Comparison of ENCODE assay signal across 12 mouse cellular contexts in genomic region chr14:27042280-27042983, GRCm38 (mm10). TPM values are rescaled to one million over a fixed set of nuclear protein-coding genes. Genes with fewer than 3 reads are reported as not detected.
DNase-seq lines count a peak whose midpoint lies in the region; ATAC-seq and TF ChIP-seq lines count a peak whose summit lies in the region.
"Had no signal": no experiment of that assay in that cellular context is flagged by ENCODE, and none has a peak within 500 bp of the region (broad histone marks: within the 10 kb centered on the region; RNA-seq: fewer than 3 reads in every experiment).

No protein-coding gene starts in this region.

- H3K36me3 ChIP-seq in hindbrain, embryonic 10.5 days = no peaks in the 10 kb centered on the region
- no peaks in the 10 kb centered on the region for H3K36me3 ChIP-seq in hindbrain, embryonic 14.5 days (replicated peaks; ENCODE audit: control insufficient read depth, insufficient read depth)
- no peaks in the 10 kb centered on the region for H3K36me3 ChIP-seq in CH12.LX (replicated peaks in 1 of 2; ENCODE audit: control insufficient read depth in 1 of 2, insufficient read depth in 1 of 2, low read length in 1 of 2)
- peaks cover 1% of the 10 kb centered on the region; the same call in 1 of the 2 replicates for H3K36me3 ChIP-seq in limb, embryonic 10.5 days
- H3K36me3 ChIP-seq: heart, embryonic 12.5 days; liver, embryonic 13.5 days had no signal

- peak overlapping the region; percentile 79 for H3K27ac ChIP-seq in hindbrain, embryonic 10.5 days
- no peak overlapping the region for H3K27ac ChIP-seq in hindbrain, embryonic 14.5 days
- H3K27ac ChIP-seq in CH12.LX (ENCODE audit: insufficient read depth, low read depth) = no peak overlapping the region
- peak overlapping the region; percentile 98 for H3K27ac ChIP-seq in limb, embryonic 10.5 days
- H3K27ac ChIP-seq: liver, embryonic 13.5 days had no signal

- peaks cover 46% of the 10 kb centered on the region for H3K27me3 ChIP-seq in hindbrain, embryonic 10.5 days (ENCODE audit: insufficient read depth, poor library complexity, severe bottlenecking)
- H3K27me3 ChIP-seq in hindbrain, embryonic 14.5 days (ENCODE audit: control insufficient read depth, insufficient read depth, low read length) = peaks cover 13% of the 10 kb centered on the region
- H3K27me3 ChIP-seq in CH12.LX (replicated peaks) = peaks cover 24% of the 10 kb centered on the region
- H3K27me3 ChIP-seq in limb, embryonic 10.5 days (ENCODE audit: low read depth, poor library complexity, severe bottlenecking) = no peaks in the 10 kb centered on the region
- H3K27me3 ChIP-seq: heart, embryonic 12.5 days had no signal

- TF ChIP-seq EP300 in CH12.LX (IDR thresholded peaks at IDR 0.05; ENCODE audit: low read length) = peak; percentile 94

- ATAC-seq in hindbrain, embryonic 14.5 days (ENCODE audit: low FRiP score) = no peak
- ATAC-seq: intestine, postnatal 0 days had no signal

- TF ChIP-seq POLR2A in CH12.LX (IDR thresholded peaks at IDR 0.05; ENCODE audit: low read depth, low read length) = no peak

- in situ Hi-C loops in CH12.LX (cut with MboI; ENCODE audit: low pct_ligation_motif_present, low pct_unique_long_range_greater_than_20kb, low sequenced_read_pairs) = no loop called here

- dilution Hi-C loops in CH12.LX (cut with MboI; ENCODE audit: extremely low pct_ligation_motif_present, extremely low pct_unique_long_range_greater_than_20kb, low sequenced_read_pairs) = no loop called here

- peaks cover 87% of the 10 kb centered on the region for H3K4me1 ChIP-seq in hindbrain, embryonic 10.5 days (replicated peaks)
- peaks cover 14% of the 10 kb centered on the region for H3K4me1 ChIP-seq in hindbrain, embryonic 14.5 days (replicated peaks; ENCODE audit: control insufficient read depth, insufficient read depth, low read length)
- peaks cover 12 to 40% of the 10 kb centered on the region in 2 experiments for H3K4me1 ChIP-seq in CH12.LX (ENCODE audit: control insufficient read depth in 1 of 2, insufficient read depth in 2 of 2)
- peaks cover 80% of the 10 kb centered on the region for H3K4me1 ChIP-seq in limb, embryonic 10.5 days

- H3K9ac ChIP-seq in hindbrain, embryonic 14.5 days = no peak overlapping the region
- H3K9ac ChIP-seq in CH12.LX (ENCODE audit: insufficient read depth, low read depth) = no peak overlapping the region
- H3K9ac ChIP-seq: heart, embryonic 12.5 days; liver, embryonic 13.5 days had no signal

- no peak for TF ChIP-seq RAD21 in CH12.LX (IDR thresholded peaks at IDR 0.05; ENCODE audit: low read depth, low read length)

- no peak for DNase-seq in hindbrain, embryonic 10.5 days (ENCODE audit: low spot score)
- no peak for DNase-seq in hindbrain, embryonic 14.5 days (ENCODE audit: low spot score)
- DNase-seq in CH12.LX (ENCODE audit: extremely low read depth) = no peak
- DNase-seq in gonadal fat pad, adult 2 months (ENCODE audit: low read depth) = peak; percentile 40
- DNase-seq in limb, embryonic 10.5 days (ENCODE audit: low spot score) = no peak
- DNase-seq in left cerebral cortex, adult 11 months (ENCODE audit: low spot score) = no peak
- DNase-seq in adrenal gland, postnatal 10 days = no peak
- DNase-seq in adrenal gland, postnatal 14 days = no peak
- DNase-seq: liver, embryonic 13.5 days had no signal

- TF ChIP-seq CTCF in CH12.LX (conservative IDR thresholded peaks at IDR 0.05 in 1 of 2, IDR thresholded peaks at IDR 0.05 in 1 of 2; ENCODE audit: low read depth in 2 of 2, low read length in 2 of 2) = no peak

- H3K4me2 ChIP-seq in hindbrain, embryonic 14.5 days (replicated peaks) = no peak overlapping the region
- no peak overlapping the region for H3K4me2 ChIP-seq in CH12.LX (ENCODE audit: insufficient read depth, low read depth, poor library complexity, severe bottlenecking)
- H3K4me2 ChIP-seq: heart, embryonic 12.5 days; liver, embryonic 13.5 days had no signal

- H3K9me3 ChIP-seq in hindbrain, embryonic 10.5 days = no peaks in the 10 kb centered on the region
- no peaks in the 10 kb centered on the region for H3K9me3 ChIP-seq in hindbrain, embryonic 14.5 days (ENCODE audit: control insufficient read depth, low read length)
- no peaks in the 10 kb centered on the region for H3K9me3 ChIP-seq in CH12.LX (replicated peaks; ENCODE audit: low read length)
- H3K9me3 ChIP-seq in limb, embryonic 10.5 days (replicated peaks) = no peaks in the 10 kb centered on the region
- H3K9me3 ChIP-seq: heart, embryonic 12.5 days; liver, embryonic 13.5 days had no signal

- 53% methylated on average over 8 of the region's 8 CpGs for WGBS in hindbrain, embryonic 10.5 days
- 57% methylated on average over 8 of the region's 8 CpGs for WGBS in hindbrain, embryonic 14.5 days
- 17% methylated on average over 8 of the region's 8 CpGs for WGBS in limb, embryonic 10.5 days

- peak overlapping the region; percentile 97 for H3K4me3 ChIP-seq in hindbrain, embryonic 10.5 days
- H3K4me3 ChIP-seq in hindbrain, embryonic 14.5 days (replicated peaks; ENCODE audit: low read length) = no peak overlapping the region
- no peak overlapping the region for H3K4me3 ChIP-seq in CH12.LX (replicated peaks in 1 of 3; ENCODE audit: low read depth in 2 of 3, low read length in 2 of 3, poor library complexity in 1 of 3)
- H3K4me3 ChIP-seq in limb, embryonic 10.5 days = peak overlapping the region; percentile 84
- H3K4me3 ChIP-seq: erythroblast, embryonic 14.5 days; heart, embryonic 12.5 days; liver, embryonic 13.5 days had no signal

- no peaks in the 10 kb centered on the region for H3K79me2 ChIP-seq in CH12.LX (replicated peaks; ENCODE audit: control insufficient read depth, extremely low read depth, insufficient read depth, poor library complexity, severe bottlenecking)

TF ChIP-seq in CH12.LX, 34 proteins besides CTCF, POLR2A, EP300 and RAD21 (continues in another document):
- TF ChIP-seq MAFK (IDR thresholded peaks at IDR 0.05; ENCODE audit: insufficient replicate concordance, low read length) (peak; percentile 53; the same call in 1 of the 2 replicates), HCFC1 (IDR thresholded peaks at IDR 0.05; ENCODE audit: low read depth, low read length) (no peak), GABPA (IDR thresholded peaks at IDR 0.05; ENCODE audit: insufficient replicate concordance, low read depth, low read length) (no peak), MXI1 (IDR thresholded peaks at IDR 0.05; ENCODE audit: low read depth, low read length) (no peak), ETS1 (conservative IDR thresholded peaks at IDR 0.05; ENCODE audit: low read depth, low read length) (peak; percentile 30), USF2 (conservative IDR thresholded peaks at IDR 0.05; ENCODE audit: low read depth, low read length) (no peak), MEF2A (IDR thresholded peaks at IDR 0.05; ENCODE audit: borderline replicate concordance, low read depth, low read length) (no peak), USF1 (IDR thresholded peaks at IDR 0.05; ENCODE audit: low read depth, low read length) (no peak), POLR2AphosphoS2 (IDR thresholded peaks at IDR 0.05; ENCODE audit: low read depth, low read length) (no peak), ZNF384 (IDR thresholded peaks at IDR 0.05; ENCODE audit: low read depth, low read length) (peak; percentile 86), TBP (conservative IDR thresholded peaks at IDR 0.05; ENCODE audit: low read depth, low read length) (no peak), CHD1 (IDR thresholded peaks at IDR 0.05; ENCODE audit: low read depth, low read length) (no peak), E2F4 (IDR thresholded peaks at IDR 0.05; ENCODE audit: insufficient replicate concordance, low read depth, low read length) (no peak), ZMIZ1 (IDR thresholded peaks at IDR 0.05; ENCODE audit: low read depth, low read length) (no peak), MYC (IDR thresholded peaks at IDR 0.05; ENCODE audit: low read depth, low read length) (0 out of 2 replicates have a peak, but pooled peaks have one; percentile 18), PAX5 (IDR thresholded peaks at IDR 0.05; ENCODE audit: low read length) (no peak), JUN (IDR thresholded peaks at IDR 0.05; ENCODE audit: insufficient read depth, low read depth, low read length) (no peak), SIN3A (IDR thresholded peaks at IDR 0.05; ENCODE audit: low read length) (no peak), UBTF (IDR thresholded peaks at IDR 0.05; ENCODE audit: low read depth, low read length) (no peak), CHD2 (IDR thresholded peaks at IDR 0.05; ENCODE audit: low read length) (no peak), ZC3H11A (IDR thresholded peaks at IDR 0.05; ENCODE audit: low read depth, low read length) (no peak), ELF1 (IDR thresholded peaks at IDR 0.05; ENCODE audit: low read depth, low read length) (no peak), TCF12 (IDR thresholded peaks at IDR 0.05; ENCODE audit: low read depth, low read length) (0 out of 2 replicates have a peak, but pooled peaks have one; percentile 14), ZKSCAN1 (IDR thresholded peaks at IDR 0.05; ENCODE audit: borderline replicate concordance, low read depth, low read length) (no peak), MAX (IDR thresholded peaks at IDR 0.05; ENCODE audit: low read length) (no peak), SMC3 (IDR thresholded peaks at IDR 0.05; ENCODE audit: low read depth, low read length) (no peak)

RNA-seq across cellular contexts. Expression of gene Il17rd, which starts 3.7 kb away (rescaled TPM):
- polyA plus RNA-seq in hindbrain, embryonic 10.5 days (2016; fragmentation: Nextera tagmentation; extraction: Ambion mirVana) = 4.0 and 6.5 TPM in 2 replicates
- polyA plus RNA-seq in hindbrain, embryonic 14.5 days (2014; fragmentation: Nextera tagmentation; extraction: Ambion mirVana) = 2.8 TPM in 2 replicates
- total RNA-seq in CH12.LX (2012; rRNA removed) (0.04 TPM in 2 replicates), CH12.LX (2014; rRNA removed) (0.03 and 0.08 TPM in 2 replicates)
- polyA plus RNA-seq in CH12.LX (2012; ENCODE audit: insufficient read length, low read depth) = 0.04 and 0.09 TPM in 2 replicates
- polyA plus RNA-seq in gonadal fat pad, adult 2 months (2012; rRNA removed) = 4.0 and 4.3 TPM in 2 replicates
- polyA plus RNA-seq in limb, embryonic 10.5 days (2016; fragmentation: Nextera tagmentation; extraction: Ambion mirVana) = 17.4 and 18.2 TPM in 2 replicates
- 1 to 10 TPM; 3.9 to 4.7 TPM for total RNA-seq in adrenal gland, postnatal 10 days (2021)
- 3.6 and 5.2 TPM in 2 replicates for total RNA-seq in adrenal gland, postnatal 14 days (2021)

RNA-seq across cellular contexts. Expression of gene Hesx1, which starts 48.2 kb away (rescaled TPM):
- polyA plus RNA-seq in hindbrain, embryonic 10.5 days (2016; fragmentation: Nextera tagmentation; extraction: Ambion mirVana) = 0.42 and 1.2 TPM in 2 replicates
- 0.20 TPM in 1 of 2 replicates, not detected in the other for polyA plus RNA-seq in hindbrain, embryonic 14.5 days (2014; fragmentation: Nextera tagmentation; extraction: Ambion mirVana)
- 1.9 and 2.2 TPM in 2 replicates for total RNA-seq in CH12.LX (2012; rRNA removed)
- 3.6 and 3.9 TPM in 2 replicates for total RNA-seq in CH12.LX (2014; rRNA removed)
- polyA plus RNA-seq in CH12.LX (2012; ENCODE audit: insufficient read length, low read depth) = 3.4 and 4.3 TPM in 2 replicates
- 0.22 TPM in 2 replicates for polyA plus RNA-seq in gonadal fat pad, adult 2 months (2012; rRNA removed)
- polyA plus RNA-seq in limb, embryonic 10.5 days (2016; fragmentation: Nextera tagmentation; extraction: Ambion mirVana) = 0.50 and 0.59 TPM in 2 replicates
- under 1 TPM in 1 of 2 experiments, not detected in 1; 0.36 TPM for total RNA-seq in adrenal gland, postnatal 10 days (2021)
- not detected in 2 replicates for total RNA-seq in adrenal gland, postnatal 14 days (2021)

Comparison
In these comparisons a context has a peak if more than half of its experiments do, and no peak if none do; other contexts are left out.
1. H3K27ac ChIP-seq: peak in hindbrain, embryonic 10.5 days (single experiment) and limb, embryonic 10.5 days (single experiment); none in hindbrain, embryonic 14.5 days (single experiment) and CH12.LX (single experiment).
2. H3K4me3 ChIP-seq: peak in hindbrain, embryonic 10.5 days (single experiment) and limb, embryonic 10.5 days (single experiment); none in hindbrain, embryonic 14.5 days (single experiment) and CH12.LX (0 of 3).